Mouse (Mus musculus): ENCODE data around the gene Zcchc17. TPM values are rescaled to one million over a fixed set of nuclear protein-coding genes. Genes with fewer than 3 reads are reported as not detected.

The Zcchc17 gene
- polyA plus RNA-seq, 1 experiment from 2014 or later = 50.4 TPM

GRCm38 (mm10) chr4:130273698-130274345, 85.9 kb downstream of the Zcchc17 start:
- Histone ChIP-seq H3K36me3 (ENCODE audit: control insufficient read depth, insufficient read depth, low read length) (no peaks in the 10 kb centered on the region), H3K4me2 (replicated peaks; ENCODE audit: low read depth) (peak overlapping the region; percentile 80), H3K27me3 (ENCODE audit: control insufficient read depth, insufficient read depth, low read length) (no peaks in the 10 kb centered on the region), H3K9me3 (ENCODE audit: control insufficient read depth, low read length) (no peaks in the 10 kb centered on the region), H3K4me1 (replicated peaks; ENCODE audit: control insufficient read depth, insufficient read depth) (no peaks in the 10 kb centered on the region), H3K27ac (replicated peaks) (peak overlapping the region; percentile 86), H3K4me3 (ENCODE audit: low read depth, low read length) (peak overlapping the region; percentile 60), H3K9ac (ENCODE audit: low read length) (peak overlapping the region; percentile 78; the same call in 1 of the 2 replicates)
- ATAC-seq (ENCODE audit: low FRiP score, low TSS enrichment) (peak; percentile 89), DNase-seq (ENCODE audit: low spot score) (peak; percentile 86)
- whole genome bisulfite sequencing = 13% methylated on average over 11 of the region's 12 CpGs
- TF ChIP-seq CTCF (IDR thresholded peaks at IDR 0.05; ENCODE audit: low read depth) = no peak
- TF ChIP-seq EP300 (optimal IDR thresholded peaks at IDR 0.05) = no peak

- H3K36me3 ChIP-seq (ENCODE audit: control insufficient read depth, insufficient read depth, low read length) = no peaks in the 10 kb centered on the region
- no peak overlapping the region for H3K4me2 ChIP-seq (replicated peaks; ENCODE audit: low read depth)
- H3K4me1 ChIP-seq (replicated peaks; ENCODE audit: control insufficient read depth, insufficient read depth) = no peaks in the 10 kb centered on the region
- H3K27ac ChIP-seq (replicated peaks) = no peak overlapping the region
- H3K27me3 ChIP-seq (ENCODE audit: control insufficient read depth, insufficient read depth, low read length) = no peaks in the 10 kb centered on the region
- TF ChIP-seq CTCF (IDR thresholded peaks at IDR 0.05; ENCODE audit: low read depth) (no peak), EP300 (optimal IDR thresholded peaks at IDR 0.05) (no peak)
- 78% methylated on average over 6 of the region's 6 CpGs for WGBS
- no peaks in the 10 kb centered on the region for H3K9me3 ChIP-seq (ENCODE audit: control insufficient read depth, low read length)
- ATAC-seq (ENCODE audit: low FRiP score, low TSS enrichment) (no peak), DNase-seq (ENCODE audit: low spot score) (no peak)
- H3K9ac ChIP-seq (ENCODE audit: low read length) = no peak overlapping the region
- no peak overlapping the region for H3K4me3 ChIP-seq (ENCODE audit: low read depth, low read length)
These were observed 89.0 kb downstream of the Zcchc17 start for GRCm38 (mm10) chr4:130270611-130271347.

- no peak overlapping the region for H3K27ac ChIP-seq (replicated peaks)
- 82% methylated on average over 8 of the region's 8 CpGs for WGBS
- H3K4me2 ChIP-seq (replicated peaks; ENCODE audit: low read depth) = no peak overlapping the region
- no peak for DNase-seq (ENCODE audit: low spot score)
- H3K27me3 ChIP-seq (ENCODE audit: control insufficient read depth, insufficient read depth, low read length) = no peaks in the 10 kb centered on the region
- no peaks in the 10 kb centered on the region for H3K4me1 ChIP-seq (replicated peaks; ENCODE audit: control insufficient read depth, insufficient read depth)
- H3K36me3 ChIP-seq (ENCODE audit: control insufficient read depth, insufficient read depth, low read length) = no peaks in the 10 kb centered on the region
- no peaks in the 10 kb centered on the region for H3K9me3 ChIP-seq (ENCODE audit: control insufficient read depth, low read length)
- H3K4me3 ChIP-seq (ENCODE audit: low read depth, low read length) = no peak overlapping the region
- no peak for ATAC-seq (ENCODE audit: low FRiP score, low TSS enrichment)
- H3K9ac ChIP-seq (ENCODE audit: low read length) = no peak overlapping the region
- TF ChIP-seq CTCF (IDR thresholded peaks at IDR 0.05; ENCODE audit: low read depth) = no peak
- no peak for TF ChIP-seq EP300 (optimal IDR thresholded peaks at IDR 0.05)
These were observed 89.7 kb downstream of the Zcchc17 start for GRCm38 (mm10) chr4:130270089-130270488.

GRCm38 (mm10) chr4:130268736-130269135, 91.0 kb downstream of the Zcchc17 start:
- Histone ChIP-seq H3K4me1 (replicated peaks; ENCODE audit: control insufficient read depth, insufficient read depth) (no peaks in the 10 kb centered on the region), H3K9me3 (ENCODE audit: control insufficient read depth, low read length) (no peaks in the 10 kb centered on the region), H3K9ac (ENCODE audit: low read length) (no peak overlapping the region), H3K27ac (replicated peaks) (0 out of 2 replicates have a peak overlapping the region, but pooled peaks have one; percentile 56), H3K27me3 (ENCODE audit: control insufficient read depth, insufficient read depth, low read length) (no peaks in the 10 kb centered on the region), H3K4me3 (ENCODE audit: low read depth, low read length) (no peak overlapping the region), H3K4me2 (replicated peaks; ENCODE audit: low read depth) (no peak overlapping the region), H3K36me3 (ENCODE audit: control insufficient read depth, insufficient read depth, low read length) (no peaks in the 10 kb centered on the region)
- ATAC-seq (ENCODE audit: low FRiP score, low TSS enrichment) = no peak
- WGBS = 61% methylated on average over 10 of the region's 10 CpGs
- no peak for DNase-seq (ENCODE audit: low spot score)
- no peak for TF ChIP-seq EP300 (optimal IDR thresholded peaks at IDR 0.05)
- TF ChIP-seq CTCF (IDR thresholded peaks at IDR 0.05; ENCODE audit: low read depth) = no peak

GRCm38 (mm10) chr4:130267069-130267468, 92.7 kb downstream of the Zcchc17 start:
- Histone ChIP-seq H3K9me3 (ENCODE audit: control insufficient read depth, low read length) (no peaks in the 10 kb centered on the region), H3K36me3 (ENCODE audit: control insufficient read depth, insufficient read depth, low read length) (no peaks in the 10 kb centered on the region), H3K4me2 (replicated peaks; ENCODE audit: low read depth) (peak overlapping the region; percentile 43), H3K27me3 (ENCODE audit: control insufficient read depth, insufficient read depth, low read length) (no peaks in the 10 kb centered on the region), H3K4me3 (ENCODE audit: low read depth, low read length) (0 out of 2 replicates have a peak overlapping the region, but pooled peaks have one; percentile 17), H3K4me1 (replicated peaks; ENCODE audit: control insufficient read depth, insufficient read depth) (no peaks in the 10 kb centered on the region), H3K27ac (replicated peaks) (peak overlapping the region; percentile 90), H3K9ac (ENCODE audit: low read length) (peak overlapping the region; percentile 35; the same call in 1 of the 2 replicates)
- no peak for TF ChIP-seq EP300 (optimal IDR thresholded peaks at IDR 0.05)
- peak; percentile 29 for TF ChIP-seq CTCF (IDR thresholded peaks at IDR 0.05; ENCODE audit: low read depth)
- DNase-seq (ENCODE audit: low spot score) (peak; percentile 88), ATAC-seq (ENCODE audit: low FRiP score, low TSS enrichment) (peak; percentile 91)
- 53% methylated on average over 7 of the region's 7 CpGs for WGBS

GRCm38 (mm10) chr4:130266601-130267000, 93.1 kb downstream of the Zcchc17 start:
- Histone ChIP-seq H3K27ac (replicated peaks) (peak overlapping the region; percentile 90), H3K4me3 (ENCODE audit: low read depth, low read length) (0 out of 2 replicates have a peak overlapping the region, but pooled peaks have one; percentile 17), H3K27me3 (ENCODE audit: control insufficient read depth, insufficient read depth, low read length) (no peaks in the 10 kb centered on the region), H3K9me3 (ENCODE audit: control insufficient read depth, low read length) (no peaks in the 10 kb centered on the region), H3K4me2 (replicated peaks; ENCODE audit: low read depth) (peak overlapping the region; percentile 43), H3K9ac (ENCODE audit: low read length) (peak overlapping the region; percentile 35; the same call in 1 of the 2 replicates), H3K4me1 (replicated peaks; ENCODE audit: control insufficient read depth, insufficient read depth) (no peaks in the 10 kb centered on the region), H3K36me3 (ENCODE audit: control insufficient read depth, insufficient read depth, low read length) (no peaks in the 10 kb centered on the region)
- ATAC-seq (ENCODE audit: low FRiP score, low TSS enrichment) = peak; percentile 18
- WGBS = 33% methylated on average over 9 of the region's 9 CpGs
- TF ChIP-seq CTCF (IDR thresholded peaks at IDR 0.05; ENCODE audit: low read depth) (no peak), EP300 (optimal IDR thresholded peaks at IDR 0.05) (no peak)
- DNase-seq (ENCODE audit: low spot score) = peak; percentile 45

Other genes with a start within 250 kb of the Zcchc17 start
- gene Hcrtr1, start 220.6 kb downstream of the Zcchc17 start, polyA plus RNA-seq (2015; fragmentation: Nextera tagmentation; extraction: Ambion mirVana) = 0.39 and 0.73 TPM in 2 replicates
- gene Tinagl1, start 184.8 kb downstream of the Zcchc17 start, polyA plus RNA-seq (2015; fragmentation: Nextera tagmentation; extraction: Ambion mirVana) = 123 and 131 TPM in 2 replicates
- not detected in 2 replicates for gene Gm853, start 137.5 kb downstream of the Zcchc17 start, polyA plus RNA-seq (2015; fragmentation: Nextera tagmentation; extraction: Ambion mirVana)
- gene Serinc2, start 80.7 kb downstream of the Zcchc17 start, polyA plus RNA-seq (2015; fragmentation: Nextera tagmentation; extraction: Ambion mirVana) = 137 and 142 TPM in 2 replicates
- gene Fabp3, start 51.3 kb downstream of the Zcchc17 start, polyA plus RNA-seq (2015; fragmentation: Nextera tagmentation; extraction: Ambion mirVana) = 74.2 and 83.8 TPM in 2 replicates
- not detected in 2 replicates for gene Gm10570, start 51.3 kb downstream of the Zcchc17 start, polyA plus RNA-seq (2015; fragmentation: Nextera tagmentation; extraction: Ambion mirVana)
- 61.6 and 62.9 TPM in 2 replicates for gene Snrnp40, start 189 bp upstream of the Zcchc17 start, polyA plus RNA-seq (2015; fragmentation: Nextera tagmentation; extraction: Ambion mirVana)
- gene Nkain1, start 214.2 kb upstream of the Zcchc17 start, polyA plus RNA-seq (2015; fragmentation: Nextera tagmentation; extraction: Ambion mirVana) = 0.18 and 0.24 TPM in 2 replicates